Mouse (Mus musculus): ENCODE results near the gene Kdm7a. TPM values are rescaled to one million over a fixed set of nuclear protein-coding genes. Genes with fewer than 3 reads are reported as not detected.
A peak's percentile ranks its signal among the peaks of the same experiment; 100 is the strongest.

The Kdm7a gene
- polyA plus RNA-seq, 1 experiment from 2014 or later, result 7.9 TPM

DNA sequence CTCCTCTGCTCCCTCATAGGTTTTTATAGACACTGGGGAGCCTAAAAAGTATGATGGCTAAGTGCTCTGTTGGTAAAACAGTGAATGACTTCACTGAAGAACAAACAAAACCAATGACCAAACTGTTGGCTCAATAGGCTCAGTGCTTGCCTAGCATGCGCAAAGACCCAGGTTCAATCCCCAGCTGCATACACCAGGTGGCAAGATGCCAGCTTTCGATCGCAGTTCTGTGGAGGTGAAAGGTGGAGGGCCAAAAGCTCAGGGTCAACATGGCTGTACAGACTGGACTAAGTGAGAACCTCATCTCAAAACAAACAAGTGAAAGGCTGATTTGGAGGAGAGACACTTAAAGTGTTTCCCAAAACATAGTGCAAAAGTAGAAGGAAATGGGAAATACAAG is 10.5 kb upstream of the Kdm7a start:
- H3K27me3 ChIP-seq (ENCODE audit: control insufficient read depth, insufficient read depth, low read length), result no peaks in the 10 kb centered on the region
- no peaks in the 10 kb centered on the region for H3K36me3 ChIP-seq (ENCODE audit: control insufficient read depth, insufficient read depth, low read length)
- no peak overlapping the region for H3K4me3 ChIP-seq (ENCODE audit: low read length)
- no peak overlapping the region for H3K9ac ChIP-seq (ENCODE audit: low read depth, low read length)
- no peak for ATAC-seq (ENCODE audit: low FRiP score, low TSS enrichment)
- H3K9me3 ChIP-seq (ENCODE audit: control insufficient read depth, low read length), result no peaks in the 10 kb centered on the region
- H3K4me2 ChIP-seq (replicated peaks; ENCODE audit: low read depth, low read length), result no peak overlapping the region
- 92% methylated on average over 3 of the region's 3 CpGs for WGBS
- no peak overlapping the region for H3K27ac ChIP-seq (ENCODE audit: low read depth, low read length)
- no peaks in the 10 kb centered on the region for H3K4me1 ChIP-seq (ENCODE audit: control insufficient read depth, insufficient read depth, low read length)

DNA sequence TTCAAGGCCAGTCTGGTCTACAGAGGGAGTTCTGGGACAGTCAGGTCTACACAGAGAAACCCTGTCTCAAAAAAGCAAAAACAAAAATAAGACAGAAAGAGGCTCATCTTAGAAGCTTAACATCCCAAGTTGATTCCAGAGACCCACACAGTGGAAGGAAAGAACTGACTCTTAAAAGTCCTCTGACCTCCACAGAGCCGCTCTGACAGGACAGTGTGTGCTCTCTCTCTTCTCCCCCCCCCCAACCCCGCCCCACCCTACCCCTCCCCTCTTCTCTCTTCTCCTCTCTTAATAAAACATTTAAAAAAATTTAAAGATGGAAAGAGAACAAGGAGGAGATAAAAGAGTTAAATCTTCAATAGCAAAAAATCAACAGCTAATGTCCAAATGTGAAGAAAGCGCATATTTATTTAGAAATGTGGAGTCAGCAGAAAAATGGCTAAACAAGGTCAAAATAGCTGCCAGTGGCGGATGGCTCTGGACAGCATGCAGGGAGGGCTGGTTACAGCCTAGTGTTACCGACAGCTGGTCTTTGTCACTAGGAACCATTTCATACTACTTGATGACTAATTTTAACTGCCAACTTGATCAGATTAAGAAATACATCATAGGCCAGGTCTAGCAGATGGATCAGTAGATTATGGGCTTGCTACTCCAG is 8.5 kb upstream of the Kdm7a start:
- Histone ChIP-seq H3K4me3 (ENCODE audit: low read length) (no peak overlapping the region), H3K9ac (ENCODE audit: low read depth, low read length) (no peak overlapping the region), H3K27me3 (ENCODE audit: control insufficient read depth, insufficient read depth, low read length) (no peaks in the 10 kb centered on the region), H3K36me3 (ENCODE audit: control insufficient read depth, insufficient read depth, low read length) (no peaks in the 10 kb centered on the region), H3K4me1 (ENCODE audit: control insufficient read depth, insufficient read depth, low read length) (no peaks in the 10 kb centered on the region), H3K9me3 (ENCODE audit: control insufficient read depth, low read length) (no peaks in the 10 kb centered on the region), H3K4me2 (replicated peaks; ENCODE audit: low read depth, low read length) (no peak overlapping the region), H3K27ac (ENCODE audit: low read depth, low read length) (no peak overlapping the region)
- 70% methylated on average over 5 of the region's 5 CpGs for WGBS
- ATAC-seq (ENCODE audit: low FRiP score, low TSS enrichment), result no peak

DNA sequence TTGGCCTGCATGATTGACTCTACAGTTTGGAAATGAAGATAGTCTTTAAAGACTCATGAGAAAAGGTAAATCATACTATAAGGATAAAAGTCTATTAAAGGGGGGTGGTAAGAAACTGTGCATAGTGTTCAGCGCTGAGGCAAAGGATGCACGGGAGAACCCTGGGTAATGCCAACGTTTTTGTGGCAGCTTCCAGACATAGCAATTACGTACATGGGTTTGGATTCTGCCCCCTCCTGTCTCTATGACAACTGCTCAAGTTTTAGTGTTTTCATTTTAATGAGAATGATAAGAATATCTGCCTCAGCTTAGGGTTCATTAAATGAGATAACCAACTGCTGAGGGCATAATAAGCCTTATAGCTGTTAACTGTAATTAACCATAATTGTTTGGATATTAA is 3.1 kb upstream of the Kdm7a start:
- ATAC-seq (ENCODE audit: low FRiP score, low TSS enrichment), result no peak
- Histone ChIP-seq H3K27ac (ENCODE audit: low read depth, low read length) (no peak overlapping the region), H3K27me3 (ENCODE audit: control insufficient read depth, insufficient read depth, low read length) (no peaks in the 10 kb centered on the region), H3K4me1 (ENCODE audit: control insufficient read depth, insufficient read depth, low read length) (no peaks in the 10 kb centered on the region), H3K36me3 (ENCODE audit: control insufficient read depth, insufficient read depth, low read length) (no peaks in the 10 kb centered on the region), H3K9me3 (ENCODE audit: control insufficient read depth, low read length) (no peaks in the 10 kb centered on the region), H3K9ac (ENCODE audit: low read depth, low read length) (no peak overlapping the region), H3K4me3 (ENCODE audit: low read length) (no peak overlapping the region), H3K4me2 (replicated peaks; ENCODE audit: low read depth, low read length) (no peak overlapping the region)
- 86% methylated on average over 4 of the region's 4 CpGs for WGBS

- Histone ChIP-seq H3K9me3 (ENCODE audit: control insufficient read depth, low read length) (no peaks in the 10 kb centered on the region), H3K9ac (ENCODE audit: low read depth, low read length) (no peak overlapping the region), H3K27me3 (ENCODE audit: control insufficient read depth, insufficient read depth, low read length) (no peaks in the 10 kb centered on the region), H3K36me3 (ENCODE audit: control insufficient read depth, insufficient read depth, low read length) (no peaks in the 10 kb centered on the region), H3K27ac (ENCODE audit: low read depth, low read length) (no peak overlapping the region), H3K4me2 (replicated peaks; ENCODE audit: low read depth, low read length) (no peak overlapping the region), H3K4me3 (ENCODE audit: low read length) (no peak overlapping the region), H3K4me1 (ENCODE audit: control insufficient read depth, insufficient read depth, low read length) (no peaks in the 10 kb centered on the region)
- 70% methylated on average over 4 of the region's 4 CpGs for WGBS
- ATAC-seq (ENCODE audit: low FRiP score, low TSS enrichment), result no peak
Observed at GRCm38 (mm10) chr6:39208181-39208580, 1.6 kb upstream of the Kdm7a start.

GRCm38 (mm10) chr6:39205650-39206580 is 674 bp downstream of the Kdm7a start:
- H3K9ac ChIP-seq (ENCODE audit: low read depth, low read length), result peak overlapping the region; percentile 97
- under 1% methylated on average over 74 of the region's 121 CpGs for WGBS
- H3K36me3 ChIP-seq (ENCODE audit: control insufficient read depth, insufficient read depth, low read length), result no peaks in the 10 kb centered on the region
- no peaks in the 10 kb centered on the region for H3K27me3 ChIP-seq (ENCODE audit: control insufficient read depth, insufficient read depth, low read length)
- peak overlapping the region; percentile 91 for H3K4me2 ChIP-seq (replicated peaks; ENCODE audit: low read depth, low read length)
- H3K4me3 ChIP-seq (ENCODE audit: low read length), result peak overlapping the region; percentile 98
- H3K4me1 ChIP-seq (ENCODE audit: control insufficient read depth, insufficient read depth, low read length), result no peaks in the 10 kb centered on the region
- H3K27ac ChIP-seq (ENCODE audit: low read depth, low read length), result peak overlapping the region; percentile 97
- ATAC-seq (ENCODE audit: low FRiP score, low TSS enrichment), result peak; percentile 62
- no peaks in the 10 kb centered on the region for H3K9me3 ChIP-seq (ENCODE audit: control insufficient read depth, low read length)

DNA sequence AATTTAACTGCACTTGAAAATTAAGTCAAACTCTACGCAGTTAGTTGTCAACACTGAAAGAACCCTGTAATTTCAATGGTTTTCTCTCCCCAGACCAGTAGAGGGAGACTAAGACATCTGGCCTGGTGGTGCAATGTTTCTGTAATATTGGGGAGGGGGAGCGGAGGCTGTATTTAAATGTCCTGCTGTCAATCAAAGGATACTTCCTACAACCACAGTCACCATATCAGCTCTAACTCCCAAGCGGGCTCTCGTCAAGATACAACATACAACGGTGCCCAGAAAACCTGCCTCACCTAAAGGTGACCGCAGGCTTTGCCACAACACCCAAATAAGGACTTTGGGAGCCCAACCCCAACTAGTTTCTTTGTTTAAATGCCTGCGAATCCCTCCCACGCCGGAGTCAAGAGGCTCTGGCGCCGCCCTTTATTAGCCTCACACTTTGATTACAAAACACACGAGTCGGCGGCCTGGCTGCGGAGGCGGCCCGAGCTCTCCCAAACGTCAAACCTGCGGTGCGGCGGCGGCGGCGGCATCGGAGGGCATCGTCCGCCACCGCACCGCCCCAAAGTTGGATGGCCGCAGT is 1.4 kb downstream of the Kdm7a start:
- under 1% methylated on average over 30 of the region's 30 CpGs for WGBS

GRCm38 (mm10) chr6:39204444-39204843 is 2.1 kb downstream of the Kdm7a start:
- no peaks in the 10 kb centered on the region for H3K4me1 ChIP-seq (ENCODE audit: control insufficient read depth, insufficient read depth, low read length)
- no peaks in the 10 kb centered on the region for H3K36me3 ChIP-seq (ENCODE audit: control insufficient read depth, insufficient read depth, low read length)
- no peak overlapping the region for H3K27ac ChIP-seq (ENCODE audit: low read depth, low read length)
- 50% methylated on average over 4 of the region's 4 CpGs for WGBS
- H3K9ac ChIP-seq (ENCODE audit: low read depth, low read length), result no peak overlapping the region
- no peaks in the 10 kb centered on the region for H3K9me3 ChIP-seq (ENCODE audit: control insufficient read depth, low read length)
- no peaks in the 10 kb centered on the region for H3K27me3 ChIP-seq (ENCODE audit: control insufficient read depth, insufficient read depth, low read length)
- ATAC-seq (ENCODE audit: low FRiP score, low TSS enrichment), result no peak
- no peak overlapping the region for H3K4me3 ChIP-seq (ENCODE audit: low read length)
- H3K4me2 ChIP-seq (replicated peaks; ENCODE audit: low read depth, low read length), result peak overlapping the region; percentile 91; the same call in 1 of the 2 replicates

More for the DNA sequence above, 1.4 kb downstream of the Kdm7a start:
- Histone ChIP-seq H3K9me3 (ENCODE audit: control insufficient read depth, low read length) (no peaks in the 10 kb centered on the region), H3K4me1 (ENCODE audit: control insufficient read depth, insufficient read depth, low read length) (no peaks in the 10 kb centered on the region), H3K4me3 (ENCODE audit: low read length) (peak overlapping the region; percentile 98), H3K36me3 (ENCODE audit: control insufficient read depth, insufficient read depth, low read length) (no peaks in the 10 kb centered on the region), H3K4me2 (replicated peaks; ENCODE audit: low read depth, low read length) (peak overlapping the region; percentile 91), H3K27me3 (ENCODE audit: control insufficient read depth, insufficient read depth, low read length) (no peaks in the 10 kb centered on the region), H3K9ac (ENCODE audit: low read depth, low read length) (peak overlapping the region; percentile 97), H3K27ac (ENCODE audit: low read depth, low read length) (peak overlapping the region; percentile 97)
- peak; percentile 56 for ATAC-seq (ENCODE audit: low FRiP score, low TSS enrichment)

DNA sequence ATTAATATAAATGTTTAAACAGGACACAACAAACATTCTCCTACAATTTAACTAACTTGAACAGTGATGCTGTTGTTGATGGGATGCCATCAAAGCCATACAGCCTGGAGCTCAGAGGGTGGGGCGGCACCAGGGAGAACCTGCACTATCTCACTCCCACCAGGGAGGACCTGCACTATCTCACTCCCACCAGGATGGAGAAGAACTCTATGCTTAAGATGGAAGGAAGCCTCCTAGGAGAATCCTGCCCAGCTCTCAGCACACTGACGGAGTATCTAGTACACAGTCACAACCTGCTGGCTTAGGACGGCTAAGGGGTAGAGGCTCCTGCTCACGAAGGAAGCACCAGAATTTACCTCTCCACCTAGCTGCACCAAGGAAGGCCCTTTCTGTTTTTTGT is 3.4 kb downstream of the Kdm7a start:
- ATAC-seq (ENCODE audit: low FRiP score, low TSS enrichment), result no peak
- no peaks in the 10 kb centered on the region for H3K36me3 ChIP-seq (ENCODE audit: control insufficient read depth, insufficient read depth, low read length)
- H3K27ac ChIP-seq (ENCODE audit: low read depth, low read length), result no peak overlapping the region
- H3K27me3 ChIP-seq (ENCODE audit: control insufficient read depth, insufficient read depth, low read length), result no peaks in the 10 kb centered on the region
- 90% methylated on average over 4 of the region's 4 CpGs for WGBS
- H3K9me3 ChIP-seq (ENCODE audit: control insufficient read depth, low read length), result no peaks in the 10 kb centered on the region
- no peaks in the 10 kb centered on the region for H3K4me1 ChIP-seq (ENCODE audit: control insufficient read depth, insufficient read depth, low read length)
- H3K4me3 ChIP-seq (ENCODE audit: low read length), result no peak overlapping the region
- H3K4me2 ChIP-seq (replicated peaks; ENCODE audit: low read depth, low read length), result no peak overlapping the region
- H3K9ac ChIP-seq (ENCODE audit: low read depth, low read length), result no peak overlapping the region

GRCm38 (mm10) chr6:39193006-39193405 is 13.6 kb downstream of the Kdm7a start:
- Histone ChIP-seq H3K27ac (ENCODE audit: low read depth, low read length) (no peak overlapping the region), H3K4me3 (ENCODE audit: low read length) (no peak overlapping the region), H3K4me1 (ENCODE audit: control insufficient read depth, insufficient read depth, low read length) (no peaks in the 10 kb centered on the region), H3K36me3 (ENCODE audit: control insufficient read depth, insufficient read depth, low read length) (no peaks in the 10 kb centered on the region), H3K27me3 (ENCODE audit: control insufficient read depth, insufficient read depth, low read length) (no peaks in the 10 kb centered on the region), H3K9me3 (ENCODE audit: control insufficient read depth, low read length) (no peaks in the 10 kb centered on the region), H3K4me2 (replicated peaks; ENCODE audit: low read depth, low read length) (no peak overlapping the region), H3K9ac (ENCODE audit: low read depth, low read length) (no peak overlapping the region)
- 75% methylated on average over 5 of the region's 5 CpGs for WGBS
- ATAC-seq (ENCODE audit: low FRiP score, low TSS enrichment), result no peak

Data from kidney, embryonic 14.5 days (tissue).